Mouse (Mus musculus): ENCODE measurements around the gene Catsper2. TPM values are rescaled to one million over a fixed set of nuclear protein-coding genes. Genes with fewer than 3 reads are reported as not detected.

Gene Catsper2
- polyA plus RNA-seq, 1 experiment from 2014 or later: 1.5 TPM

DNA sequence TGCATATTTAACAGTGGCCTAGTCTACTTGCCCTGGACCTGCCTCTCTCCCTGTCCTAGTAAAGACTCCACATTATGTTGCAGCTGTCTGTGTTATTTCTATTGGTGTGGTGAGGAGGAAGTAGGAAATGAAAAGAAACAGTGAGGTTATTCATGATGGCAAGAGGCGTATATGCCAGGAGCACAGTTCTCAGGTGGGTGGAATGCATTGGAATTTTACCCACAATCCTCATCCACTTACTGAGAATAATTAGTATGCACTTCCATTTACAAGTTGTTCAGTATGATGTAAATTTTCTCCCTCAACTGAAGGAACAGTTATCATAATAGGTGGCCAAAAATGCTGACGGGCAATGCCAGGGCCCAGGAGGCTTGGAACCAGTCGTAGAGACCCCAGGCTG, 49.9 kb downstream of the Catsper2 start:
- no peak for DNase-seq
- Histone ChIP-seq H3K4me1 (ENCODE audit: insufficient read depth) (no peaks in the 10 kb centered on the region), H3K4me3 (ENCODE audit: low read depth, low read length) (no peak overlapping the region), H3K36me3 (replicated peaks; ENCODE audit: insufficient read depth, low read length) (no peaks in the 10 kb centered on the region), H3K9ac (replicated peaks) (no peak overlapping the region), H3K27ac (ENCODE audit: low read depth) (no peak overlapping the region), H3K27me3 (ENCODE audit: insufficient read depth, low read length) (peaks cover 18% of the 10 kb centered on the region), H3K4me2 (ENCODE audit: low read depth, low read length) (no peak overlapping the region), H3K9me3 (ENCODE audit: low read length) (no peaks in the 10 kb centered on the region)
- TF ChIP-seq CTCF (IDR thresholded peaks at IDR 0.05; ENCODE audit: low read depth) (no peak), EP300 (IDR thresholded peaks at IDR 0.05; ENCODE audit: low read depth) (no peak)
- WGBS (ENCODE audit: insufficient replicate concordance): 76% methylated on average over 3 of the region's 3 CpGs
- ATAC-seq: no peak

DNA sequence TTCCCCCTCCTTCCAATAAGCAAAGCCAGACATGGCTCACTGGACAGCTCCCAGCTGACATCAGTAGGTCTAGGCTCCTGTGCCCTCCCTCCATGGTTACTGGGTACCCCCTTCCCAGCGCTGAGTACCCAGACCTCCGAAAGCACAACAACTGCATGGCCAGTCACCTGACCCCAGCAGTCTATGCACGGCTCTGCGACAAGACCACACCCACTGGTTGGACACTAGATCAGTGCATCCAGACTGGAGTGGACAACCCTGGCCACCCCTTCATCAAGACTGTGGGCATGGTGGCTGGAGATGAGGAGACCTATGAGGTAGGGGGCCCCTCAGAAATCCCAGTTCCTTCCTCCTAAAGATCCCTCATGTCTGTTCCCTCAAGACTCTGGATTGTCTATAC, 54.1 kb downstream of the Catsper2 start:
- WGBS (ENCODE audit: insufficient replicate concordance): 55% methylated on average over 4 of the region's 4 CpGs

GRCm38 (mm10) chr2:121358381-121358780, 55.2 kb downstream of the Catsper2 start:
- peaks cover 47% of the 10 kb centered on the region for H3K27me3 ChIP-seq (ENCODE audit: insufficient read depth, low read length)
- DNase-seq (peak; percentile 37), ATAC-seq (no peak)
- no peak overlapping the region for H3K27ac ChIP-seq (ENCODE audit: low read depth)
- WGBS (ENCODE audit: insufficient replicate concordance): under 1% methylated on average over 16 of the region's 16 CpGs
- H3K9me3 ChIP-seq (ENCODE audit: low read length): no peaks in the 10 kb centered on the region
- H3K4me1 ChIP-seq (ENCODE audit: insufficient read depth): peaks cover 6% of the 10 kb centered on the region
- TF ChIP-seq EP300 (IDR thresholded peaks at IDR 0.05; ENCODE audit: low read depth): no peak
- TF ChIP-seq CTCF (IDR thresholded peaks at IDR 0.05; ENCODE audit: low read depth): no peak
- H3K9ac ChIP-seq (replicated peaks): no peak overlapping the region
- 0 out of 2 replicates have a peak overlapping the region, but pooled peaks have one; percentile 8 for H3K4me3 ChIP-seq (ENCODE audit: low read depth, low read length)
- peak overlapping the region; percentile 35 for H3K4me2 ChIP-seq (ENCODE audit: low read depth, low read length)
- no peaks in the 10 kb centered on the region for H3K36me3 ChIP-seq (replicated peaks; ENCODE audit: insufficient read depth, low read length)

More for the DNA sequence above, 54.1 kb downstream of the Catsper2 start:
- H3K9me3 ChIP-seq (ENCODE audit: low read length): no peaks in the 10 kb centered on the region
- no peak for DNase-seq
- no peak for TF ChIP-seq CTCF (IDR thresholded peaks at IDR 0.05; ENCODE audit: low read depth)
- no peak for TF ChIP-seq EP300 (IDR thresholded peaks at IDR 0.05; ENCODE audit: low read depth)
- H3K9ac ChIP-seq (replicated peaks): no peak overlapping the region
- peaks cover 47% of the 10 kb centered on the region for H3K27me3 ChIP-seq (ENCODE audit: insufficient read depth, low read length)
- H3K27ac ChIP-seq (ENCODE audit: low read depth): no peak overlapping the region
- no peaks in the 10 kb centered on the region for H3K36me3 ChIP-seq (replicated peaks; ENCODE audit: insufficient read depth, low read length)
- no peak for ATAC-seq
- peaks cover 3% of the 10 kb centered on the region; the same call in 1 of the 2 replicates for H3K4me1 ChIP-seq (ENCODE audit: insufficient read depth)
- H3K4me2 ChIP-seq (ENCODE audit: low read depth, low read length): no peak overlapping the region
- H3K4me3 ChIP-seq (ENCODE audit: low read depth, low read length): no peak overlapping the region

- H3K4me3 ChIP-seq (ENCODE audit: low read depth, low read length): no peak overlapping the region
- no peak overlapping the region for H3K9ac ChIP-seq (replicated peaks)
- peaks cover 6% of the 10 kb centered on the region for H3K4me1 ChIP-seq (ENCODE audit: insufficient read depth)
- no peaks in the 10 kb centered on the region for H3K36me3 ChIP-seq (replicated peaks; ENCODE audit: insufficient read depth, low read length)
- no peaks in the 10 kb centered on the region for H3K9me3 ChIP-seq (ENCODE audit: low read length)
- H3K4me2 ChIP-seq (ENCODE audit: low read depth, low read length): no peak overlapping the region
- no peak for ATAC-seq
- 1% methylated on average over 4 of the region's 4 CpGs for WGBS (ENCODE audit: insufficient replicate concordance)
- TF ChIP-seq CTCF (IDR thresholded peaks at IDR 0.05; ENCODE audit: low read depth) (no peak), EP300 (IDR thresholded peaks at IDR 0.05; ENCODE audit: low read depth) (no peak)
- no peak for DNase-seq
- no peak overlapping the region for H3K27ac ChIP-seq (ENCODE audit: low read depth)
- H3K27me3 ChIP-seq (ENCODE audit: insufficient read depth, low read length): peaks cover 47% of the 10 kb centered on the region
These were observed 55.6 kb downstream of the Catsper2 start for GRCm38 (mm10) chr2:121357961-121358360.

DNA sequence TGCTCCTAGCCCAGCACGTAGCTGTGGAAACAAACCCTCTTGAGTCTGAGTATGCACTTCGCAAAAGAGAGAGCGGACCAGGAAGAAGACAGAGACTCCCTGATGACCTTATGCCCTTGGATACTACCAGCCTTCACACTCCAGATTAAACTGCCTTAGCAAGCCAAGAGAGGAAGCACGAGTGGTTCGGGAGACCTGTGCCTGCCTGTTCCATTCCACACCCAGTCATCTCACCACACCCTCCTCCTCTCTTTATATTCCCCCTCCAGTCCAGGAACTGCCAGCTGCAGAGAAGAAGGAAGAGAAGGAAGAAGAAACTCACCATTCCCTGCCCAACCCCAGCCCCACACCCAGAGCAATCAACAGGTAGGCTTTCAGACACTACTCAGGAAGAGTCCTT, 56.1 kb downstream of the Catsper2 start, which contains the start of gene Ckmt1:
TSS of gene Ckmt1 (plus strand) at position 221 of the 400 bp plus-strand sequence.
- DNase-seq: no peak
- Histone ChIP-seq H3K4me1 (ENCODE audit: insufficient read depth) (peaks cover 6% of the 10 kb centered on the region), H3K9ac (replicated peaks) (no peak within 1 kb of the TSS), H3K4me3 (ENCODE audit: low read depth, low read length) (0 out of 2 replicates have a peak within 1 kb of the TSS, but pooled peaks have one; percentile 8), H3K4me2 (ENCODE audit: low read depth, low read length) (peak within 1 kb of the TSS; percentile 35), H3K36me3 (replicated peaks; ENCODE audit: insufficient read depth, low read length) (no peaks in the 10 kb centered on the region), H3K9me3 (ENCODE audit: low read length) (no peaks in the 10 kb centered on the region), H3K27ac (ENCODE audit: low read depth) (no peak within 1 kb of the TSS), H3K27me3 (ENCODE audit: insufficient read depth, low read length) (peaks cover 47% of the 10 kb centered on the region)
- TF ChIP-seq CTCF (IDR thresholded peaks at IDR 0.05; ENCODE audit: low read depth) (no peak), EP300 (IDR thresholded peaks at IDR 0.05; ENCODE audit: low read depth) (no peak)
- no peak for ATAC-seq
- 50% methylated on average over 5 of the region's 5 CpGs for WGBS (ENCODE audit: insufficient replicate concordance)

DNA sequence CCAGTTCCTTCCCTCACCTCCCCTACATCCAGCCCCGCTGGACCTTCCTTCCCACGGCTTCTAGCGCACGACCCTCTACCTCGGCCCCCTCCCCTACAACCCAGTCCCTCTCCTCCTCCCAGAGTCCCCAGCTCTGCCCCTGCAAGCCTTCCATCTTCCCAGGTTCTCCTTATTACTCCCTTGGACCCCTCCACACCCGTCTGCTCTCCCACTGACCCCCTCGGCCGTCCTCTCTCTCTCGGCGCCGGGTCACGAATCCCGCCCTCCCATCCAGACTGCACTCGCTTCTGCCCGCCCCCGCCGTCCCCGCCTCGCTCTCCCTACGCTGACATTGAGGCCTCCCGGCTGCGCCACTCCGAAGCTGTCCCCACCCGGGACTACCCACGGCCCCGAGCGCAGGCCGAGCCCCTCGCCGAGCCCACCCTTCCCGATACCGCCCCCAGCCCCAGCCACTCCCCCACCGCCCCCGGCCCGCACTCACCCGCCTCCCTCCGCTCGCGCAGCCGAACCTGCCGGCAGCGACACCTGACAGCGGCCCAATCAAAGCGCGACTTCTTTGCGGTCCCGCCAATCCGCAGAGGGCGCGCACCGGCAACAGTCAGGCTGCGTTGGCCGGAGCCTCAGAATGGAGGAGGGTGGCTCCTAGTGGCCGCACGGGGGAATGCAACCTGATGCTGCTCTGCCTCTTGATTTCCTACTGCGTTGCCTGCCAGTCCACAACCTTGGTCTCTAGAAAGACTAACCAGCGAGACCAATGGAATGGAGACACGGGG, 58.6 kb downstream of the Catsper2 start, which contains the start of gene Ppip5k1:
TSS of gene Ppip5k1 (minus strand) at position 577 of the 773 bp plus-strand sequence.
- H3K36me3 ChIP-seq (replicated peaks; ENCODE audit: insufficient read depth, low read length): no peaks in the 10 kb centered on the region
- H3K4me2 ChIP-seq (ENCODE audit: low read depth, low read length): peak within 1 kb of the TSS; percentile 99
- H3K4me1 ChIP-seq (ENCODE audit: insufficient read depth): peaks cover 6% of the 10 kb centered on the region
- peak within 1 kb of the TSS; percentile 75 for H3K9ac ChIP-seq (replicated peaks)
- WGBS (ENCODE audit: insufficient replicate concordance): under 1% methylated on average over 53 of the region's 58 CpGs
- H3K27ac ChIP-seq (ENCODE audit: low read depth): no peak within 1 kb of the TSS
- no peaks in the 10 kb centered on the region for H3K9me3 ChIP-seq (ENCODE audit: low read length)
- peak within 1 kb of the TSS; percentile 66 for H3K4me3 ChIP-seq (ENCODE audit: low read depth, low read length)
- TF ChIP-seq EP300 (IDR thresholded peaks at IDR 0.05; ENCODE audit: low read depth) (no peak), CTCF (IDR thresholded peaks at IDR 0.05; ENCODE audit: low read depth) (peak; percentile 99)
- ATAC-seq: peak; percentile 99
- H3K27me3 ChIP-seq (ENCODE audit: insufficient read depth, low read length): peaks cover 41% of the 10 kb centered on the region
- peak; percentile 96 for DNase-seq

All from liver, postnatal 0 days (tissue).